Mouse (Mus musculus) liver (tissue): ENCODE results near the gene Dydc1.
A peak's percentile ranks its signal among the peaks of the same experiment; 100 is the strongest.
"Not testable (repeated sequence)": the region's sequence is repeated elsewhere in the genome, so short reads cannot be mapped to it uniquely, and the experiment has no call there.

ENCODE experiments used
- DNase-seq: peaks from one replicate; pipeline ENCODE4 v3.0.0-alpha.2; 2020; ENCODE audit warnings: mixed read lengths

The Dydc1 gene

GRCm38 (mm10) chr14:41072229-41072943 is at the start of gene Dydc1:
TSS of gene Dydc1 (plus strand) at chr14:41072911.
- DNase-seq: peak; percentile 49

DNA sequence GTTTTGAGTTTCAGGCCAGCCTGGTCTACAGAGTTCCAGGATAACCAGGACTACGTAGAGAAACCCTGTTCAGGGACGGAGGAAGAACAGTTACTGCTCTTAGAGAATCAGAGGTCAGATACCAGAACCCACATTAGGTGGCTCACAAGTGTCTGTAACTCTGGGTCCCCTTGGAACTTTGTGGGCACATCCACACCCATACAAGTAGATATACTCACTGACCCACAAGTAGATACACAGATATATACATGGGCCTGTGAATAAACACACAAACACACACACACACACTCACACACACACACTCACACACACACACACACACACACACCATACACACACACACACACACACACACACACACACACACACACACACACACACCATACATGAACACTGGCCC is 47.6 kb upstream of the Dydc1 start:
- no peak for DNase-seq

GRCm38 (mm10) chr14:41025594-41026284 is 47.0 kb upstream of the Dydc1 start:
- DNase-seq: peak; percentile 67

DNA sequence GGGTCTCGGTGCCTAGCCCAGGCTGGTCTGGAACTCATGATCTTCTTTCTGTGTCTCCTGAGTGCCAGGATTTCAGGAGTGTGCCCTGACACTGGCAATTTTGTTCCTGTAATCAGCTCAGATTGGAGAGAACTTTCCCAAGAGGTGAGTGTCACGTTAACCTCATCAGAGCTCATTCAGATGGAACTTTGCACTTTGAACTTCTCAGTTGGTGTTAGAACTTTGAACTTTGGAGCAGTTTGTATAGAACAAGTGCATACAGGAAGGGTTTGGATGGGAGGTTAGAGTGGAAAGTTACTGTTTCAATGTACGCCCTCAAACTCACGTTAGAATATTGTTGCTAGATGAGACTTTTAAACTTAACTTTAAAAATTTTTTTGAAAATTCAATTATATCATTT is 43.4 kb upstream of the Dydc1 start:
- DNase-seq: no peak

GRCm38 (mm10) chr14:41030989-41031513 is 41.7 kb upstream of the Dydc1 start:
- no peak for DNase-seq

GRCm38 (mm10) chr14:41033135-41034110 is 39.3 kb upstream of the Dydc1 start:
- peak; percentile 80 for DNase-seq

- peak; percentile 67 for DNase-seq
Measured at GRCm38 (mm10) chr14:41035146-41035798, 37.4 kb upstream of the Dydc1 start.

DNA sequence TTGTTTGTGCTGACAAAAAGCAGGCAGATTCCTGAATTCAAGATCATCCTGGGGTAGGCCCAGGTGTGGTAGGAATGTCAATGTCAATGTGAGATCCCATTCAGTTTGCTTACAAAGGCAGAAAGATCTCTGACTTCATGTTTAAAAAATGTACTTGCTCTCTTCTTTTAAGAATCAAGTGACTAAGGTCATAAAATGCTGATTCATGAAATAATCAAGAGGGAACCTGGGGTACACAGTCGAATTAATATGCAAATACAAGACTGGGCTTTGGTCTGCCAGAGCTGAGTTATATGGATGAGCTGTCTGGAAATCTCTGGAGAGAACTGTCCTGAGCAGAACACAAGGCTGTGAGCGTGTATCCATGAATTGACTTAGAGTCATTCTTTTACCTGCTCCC is 25.3 kb upstream of the Dydc1 start:
- no peak for DNase-seq

GRCm38 (mm10) chr14:41050471-41050870 is 22.2 kb upstream of the Dydc1 start:
- no peak for DNase-seq

DNA sequence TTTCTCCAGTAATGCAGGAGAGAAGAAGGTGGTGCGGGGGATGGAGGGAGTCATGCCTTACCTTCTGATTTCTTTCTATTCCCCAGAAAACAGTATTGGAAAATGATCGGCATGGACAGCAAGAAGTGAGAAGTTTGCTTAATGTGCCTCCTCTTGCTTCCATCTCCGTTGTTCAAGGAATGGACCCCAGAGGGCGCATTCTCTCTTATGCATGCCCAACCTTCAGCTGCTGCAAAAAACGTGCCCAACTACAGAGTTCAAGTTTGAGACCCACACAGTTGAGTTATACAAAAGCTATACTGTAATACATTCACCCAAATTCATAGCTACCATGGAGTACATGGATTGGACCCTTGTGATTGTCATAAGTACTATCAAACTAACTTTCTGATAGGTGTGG is 20.2 kb upstream of the Dydc1 start:
- peak; percentile 12 for DNase-seq

DNA sequence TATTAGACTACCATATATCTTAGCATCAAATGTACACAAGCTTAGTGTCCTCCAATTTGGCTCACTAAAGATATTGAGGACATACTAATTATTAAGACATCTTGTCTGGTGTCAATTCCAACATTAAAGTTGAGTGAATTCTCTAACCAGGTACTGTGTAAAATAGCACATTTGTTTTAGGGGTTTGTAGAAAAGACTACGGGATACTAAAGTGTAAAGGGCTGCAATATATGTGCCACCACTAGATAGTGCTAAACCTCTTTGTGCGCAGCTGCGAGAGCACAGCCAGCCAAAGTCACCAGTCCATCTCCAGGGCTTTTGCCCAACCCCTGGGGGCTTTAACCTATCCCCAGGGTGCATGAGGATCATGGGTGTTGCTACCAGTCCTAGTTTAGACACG is 19.5 kb upstream of the Dydc1 start:
- DNase-seq: not testable (repeated sequence)

GRCm38 (mm10) chr14:41065168-41065567 is 7.5 kb upstream of the Dydc1 start:
- DNase-seq: peak; percentile 65

DNA sequence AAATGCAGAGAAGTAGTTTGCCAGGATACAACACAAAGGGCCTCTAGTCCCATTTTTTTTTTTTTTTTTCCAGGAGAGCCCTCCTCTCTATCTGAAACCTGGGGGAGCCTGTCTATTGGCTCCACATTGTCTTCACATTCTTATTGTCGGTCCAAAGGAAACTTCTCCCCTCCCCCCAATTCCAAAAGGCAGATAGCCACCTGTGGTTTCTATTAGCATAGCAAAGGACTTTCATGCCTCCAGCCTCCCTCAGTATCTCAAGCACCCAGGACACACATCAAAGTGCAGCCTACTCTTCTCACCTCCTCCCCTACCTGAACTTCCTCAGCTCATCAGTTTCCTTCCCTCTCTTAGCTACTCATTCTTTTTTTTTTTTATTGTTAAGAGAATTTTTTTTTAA is 6.3 kb upstream of the Dydc1 start:
- no peak for DNase-seq

GRCm38 (mm10) chr14:41069108-41069507 is 3.6 kb upstream of the Dydc1 start, which contains the start of gene Dydc2:
TSS of gene Dydc2 (minus strand) at chr14:41069208.
- no peak for DNase-seq

- DNase-seq: peak; percentile 6
Measured at GRCm38 (mm10) chr14:41070343-41070742, 2.4 kb upstream of the Dydc1 start.

- DNase-seq: no peak
Measured at GRCm38 (mm10) chr14:41072944-41073275, 199 bp downstream of the Dydc1 start.

DNA sequence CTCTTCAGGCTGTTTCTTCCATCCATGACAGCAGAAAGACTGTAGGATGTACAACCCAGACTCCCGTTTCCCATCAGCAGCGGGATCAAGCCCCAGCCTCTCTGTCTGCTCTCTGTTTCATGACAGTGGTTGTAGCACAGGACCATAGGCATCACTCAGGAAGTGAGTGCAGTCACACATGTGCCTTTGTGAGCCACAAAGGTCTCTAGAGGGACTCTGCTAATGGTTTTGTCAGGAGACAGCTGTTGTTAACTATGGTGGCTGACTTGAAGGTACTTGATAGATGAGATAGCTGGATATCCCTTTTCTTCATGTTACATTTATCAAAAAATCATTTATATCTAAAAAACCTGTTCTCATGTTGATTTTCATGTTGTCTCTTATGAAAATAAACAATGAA is 9.7 kb downstream of the Dydc1 start:
- no peak for DNase-seq

DNA sequence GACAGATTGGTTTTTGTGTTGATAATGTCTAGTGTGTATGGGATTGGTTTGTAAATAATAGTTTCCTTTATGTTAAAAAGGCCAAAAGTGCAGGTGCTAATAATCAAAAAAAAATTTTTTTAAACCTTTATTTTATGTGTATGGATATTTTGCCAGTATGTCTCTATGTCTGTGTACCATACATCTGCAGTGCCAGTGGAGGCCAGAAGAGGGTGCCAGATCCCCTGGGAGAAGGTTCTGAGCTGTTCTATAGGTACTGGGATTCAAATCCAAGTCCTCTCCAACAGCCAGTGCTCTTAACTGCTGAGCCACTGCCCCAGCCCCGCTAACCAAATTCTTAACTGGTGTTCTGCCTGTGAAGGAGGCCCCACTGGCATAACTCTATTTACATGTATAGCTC is 14.8 kb downstream of the Dydc1 start:
- peak; percentile 37 for DNase-seq

GRCm38 (mm10) chr14:41090777-41091176 is 18.1 kb downstream of the Dydc1 start:
- peak; percentile 23 for DNase-seq

GRCm38 (mm10) chr14:41094114-41094513 is 21.4 kb downstream of the Dydc1 start:
- no peak for DNase-seq

DNA sequence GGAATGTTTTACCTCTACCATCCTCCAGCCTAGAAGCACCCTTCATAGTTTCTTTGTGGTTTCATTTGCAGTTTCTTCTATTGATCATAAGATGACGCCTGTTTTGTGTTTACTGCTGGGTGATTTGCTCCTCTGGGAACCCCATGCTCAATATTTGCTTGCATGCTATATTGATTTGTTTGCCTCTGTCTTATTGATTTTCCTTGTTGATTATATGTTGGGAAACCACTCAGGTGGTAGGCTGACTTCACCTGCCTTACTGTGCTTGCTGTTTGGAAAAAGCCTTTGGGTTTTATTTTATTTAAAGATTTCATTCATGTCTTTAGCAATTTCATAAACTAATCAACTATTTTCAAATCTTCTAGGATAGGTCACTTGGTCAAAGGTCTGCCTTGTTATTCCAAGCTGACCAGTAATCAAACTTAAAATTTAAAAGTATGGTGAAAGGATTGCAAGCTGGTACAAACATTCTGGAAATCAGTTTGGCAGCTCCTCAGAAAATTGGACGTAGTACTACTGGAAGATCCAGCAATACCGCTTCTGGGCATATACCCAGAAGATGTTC is 23.7 kb downstream of the Dydc1 start:
- no peak for DNase-seq

DNA sequence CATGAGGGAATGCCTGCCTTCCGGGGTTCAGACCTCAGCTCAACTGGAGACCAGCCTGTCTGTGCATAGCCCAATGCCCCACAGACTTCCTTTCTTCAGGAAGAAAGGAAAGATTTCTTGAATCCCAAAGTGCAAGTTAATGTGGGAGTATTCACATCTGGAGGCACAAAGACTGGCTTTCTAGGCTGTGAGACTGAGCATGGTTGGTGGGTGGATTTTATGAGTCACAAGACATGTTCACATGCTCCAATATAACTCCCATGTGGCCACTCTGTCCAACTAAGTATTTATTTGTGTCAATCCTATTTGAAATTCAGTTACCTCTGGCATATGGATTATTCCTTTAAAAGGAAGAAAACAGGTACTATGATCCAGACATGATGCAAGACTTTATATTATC is 26.0 kb downstream of the Dydc1 start:
- DNase-seq: no peak
